Mouse (Mus musculus): ENCODE measurements at regions not wholly inside any gene's neighbourhood (a gene's known extent, or its start where the extent isn't known, plus 50 kb on each side); places are given as distances from the start of the nearest gene placed in this dataset.

DNA sequence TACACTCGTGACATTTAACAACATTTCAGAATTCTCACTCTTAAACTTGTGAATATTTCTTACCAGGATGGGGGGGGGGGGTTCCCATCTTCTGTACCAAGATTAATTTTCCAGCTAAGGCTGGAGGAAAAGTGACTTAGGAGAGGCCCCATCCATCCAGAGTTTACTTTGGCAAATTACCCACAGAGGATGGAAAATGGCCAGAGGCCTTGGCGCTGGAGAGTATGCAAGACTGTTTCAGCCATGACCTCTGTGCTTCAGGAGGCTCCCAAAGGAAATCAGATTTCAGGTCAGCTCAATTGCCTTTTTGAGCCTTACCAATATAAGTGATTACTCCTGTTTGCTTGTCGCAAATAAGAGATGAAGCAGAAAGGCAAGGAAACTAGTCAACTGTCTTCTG, 143.4 kb upstream of the F930015N05Rik start:
- Histone ChIP-seq H3K27me3 (ENCODE audit: control insufficient read depth, insufficient read depth, low read depth, low read length) (no peaks in the 10 kb centered on the region), H3K4me2 (ENCODE audit: low read depth, low read length) (no peak overlapping the region), H3K4me1 (replicated peaks; ENCODE audit: control insufficient read depth, insufficient read depth, low read length) (no peaks in the 10 kb centered on the region), H3K9ac (ENCODE audit: low read length) (no peak overlapping the region), H3K36me3 (ENCODE audit: control insufficient read depth, insufficient read depth, low read length) (no peaks in the 10 kb centered on the region), H3K4me3 (ENCODE audit: low read length) (no peak overlapping the region), H3K9me3 (ENCODE audit: control insufficient read depth, low read length) (no peaks in the 10 kb centered on the region), H3K27ac (ENCODE audit: low read length) (no peak overlapping the region)
- ATAC-seq (ENCODE audit: low read depth), result no peak
- 58% methylated on average over 3 of the region's 3 CpGs for WGBS

- Histone ChIP-seq H3K36me3 (ENCODE audit: control insufficient read depth, insufficient read depth, low read length) (no peaks in the 10 kb centered on the region), H3K4me2 (ENCODE audit: low read depth, low read length) (no peak overlapping the region), H3K4me1 (replicated peaks; ENCODE audit: control insufficient read depth, insufficient read depth, low read length) (no peaks in the 10 kb centered on the region), H3K9ac (ENCODE audit: low read length) (no peak overlapping the region), H3K27me3 (ENCODE audit: control insufficient read depth, insufficient read depth, low read depth, low read length) (no peaks in the 10 kb centered on the region), H3K4me3 (ENCODE audit: low read length) (no peak overlapping the region), H3K27ac (ENCODE audit: low read length) (no peak overlapping the region), H3K9me3 (ENCODE audit: control insufficient read depth, low read length) (no peaks in the 10 kb centered on the region)
- 87% methylated on average over 6 of the region's 6 CpGs for WGBS
- no peak for ATAC-seq (ENCODE audit: low read depth)
Measured at GRCm38 (mm10) chr11:64586056-64586455, 149.6 kb upstream of the F930015N05Rik start.

- H3K4me3 ChIP-seq (ENCODE audit: low read length), result no peak overlapping the region
- no peaks in the 10 kb centered on the region for H3K9me3 ChIP-seq (ENCODE audit: control insufficient read depth, low read length)
- H3K27me3 ChIP-seq (ENCODE audit: control insufficient read depth, insufficient read depth, low read depth, low read length), result no peaks in the 10 kb centered on the region
- H3K4me1 ChIP-seq (replicated peaks; ENCODE audit: control insufficient read depth, insufficient read depth, low read length), result no peaks in the 10 kb centered on the region
- ATAC-seq (ENCODE audit: low read depth), result no peak
- 68% methylated on average over 7 of the region's 7 CpGs for WGBS
- no peak overlapping the region for H3K27ac ChIP-seq (ENCODE audit: low read length)
- H3K4me2 ChIP-seq (ENCODE audit: low read depth, low read length), result no peak overlapping the region
- no peaks in the 10 kb centered on the region for H3K36me3 ChIP-seq (ENCODE audit: control insufficient read depth, insufficient read depth, low read length)
- no peak overlapping the region for H3K9ac ChIP-seq (ENCODE audit: low read length)
Measured at GRCm38 (mm10) chr11:64587034-64587710, 150.7 kb upstream of the F930015N05Rik start.

DNA sequence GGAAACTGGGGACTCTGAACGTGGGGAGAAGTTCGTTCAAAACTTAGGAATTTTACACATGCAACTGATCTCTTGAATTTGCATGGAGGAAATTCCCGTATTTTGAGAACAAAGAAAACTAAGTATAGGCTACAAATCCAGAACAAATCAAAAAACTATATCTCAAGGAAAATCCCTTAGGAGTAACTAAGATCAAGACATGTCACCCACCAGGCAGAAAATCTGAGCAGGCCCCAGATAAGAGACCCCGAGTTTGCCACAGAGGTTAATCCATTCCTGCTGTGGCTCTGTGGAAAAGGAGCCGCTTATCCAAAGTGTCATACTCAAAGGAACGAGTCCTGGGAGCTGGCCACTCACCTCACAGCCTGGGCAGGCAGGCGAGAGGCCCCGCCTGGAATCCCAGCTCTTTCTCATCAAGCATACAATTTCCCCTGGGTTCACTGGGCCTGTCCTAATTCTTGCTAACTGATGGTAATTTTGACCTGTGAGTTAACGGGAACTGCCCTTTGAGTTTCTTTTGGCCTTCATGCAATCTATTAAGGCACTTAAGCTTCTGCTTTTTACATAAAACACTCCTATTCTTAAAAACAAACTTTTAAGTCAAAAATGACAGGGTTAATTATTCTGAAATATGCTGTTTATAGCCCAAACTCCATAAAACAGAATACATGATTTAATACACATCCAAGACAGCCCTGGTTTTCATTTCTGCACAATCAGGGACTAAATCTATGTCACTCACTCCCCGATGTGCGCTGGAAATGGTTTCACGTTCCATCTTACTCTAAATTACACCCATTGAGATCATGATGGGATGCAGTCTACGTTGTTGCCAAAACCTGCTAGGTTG, 151.5 kb upstream of the F930015N05Rik start:
- Histone ChIP-seq H3K4me1 (replicated peaks; ENCODE audit: control insufficient read depth, insufficient read depth, low read length) (no peaks in the 10 kb centered on the region), H3K4me3 (ENCODE audit: low read length) (no peak overlapping the region), H3K36me3 (ENCODE audit: control insufficient read depth, insufficient read depth, low read length) (no peaks in the 10 kb centered on the region), H3K9me3 (ENCODE audit: control insufficient read depth, low read length) (no peaks in the 10 kb centered on the region), H3K27me3 (ENCODE audit: control insufficient read depth, insufficient read depth, low read depth, low read length) (no peaks in the 10 kb centered on the region), H3K4me2 (ENCODE audit: low read depth, low read length) (no peak overlapping the region), H3K9ac (ENCODE audit: low read length) (no peak overlapping the region), H3K27ac (ENCODE audit: low read length) (no peak overlapping the region)
- no peak for ATAC-seq (ENCODE audit: low read depth)
- WGBS, result 43% methylated on average over 13 of the region's 13 CpGs

GRCm38 (mm10) chr11:64588601-64588989, 152.1 kb upstream of the F930015N05Rik start:
- WGBS, result 57% methylated on average over 6 of the region's 6 CpGs
- no peaks in the 10 kb centered on the region for H3K27me3 ChIP-seq (ENCODE audit: control insufficient read depth, insufficient read depth, low read depth, low read length)
- H3K9ac ChIP-seq (ENCODE audit: low read length), result no peak overlapping the region
- no peak overlapping the region for H3K27ac ChIP-seq (ENCODE audit: low read length)
- H3K9me3 ChIP-seq (ENCODE audit: control insufficient read depth, low read length), result no peaks in the 10 kb centered on the region
- H3K36me3 ChIP-seq (ENCODE audit: control insufficient read depth, insufficient read depth, low read length), result no peaks in the 10 kb centered on the region
- no peaks in the 10 kb centered on the region for H3K4me1 ChIP-seq (replicated peaks; ENCODE audit: control insufficient read depth, insufficient read depth, low read length)
- H3K4me2 ChIP-seq (ENCODE audit: low read depth, low read length), result no peak overlapping the region
- ATAC-seq (ENCODE audit: low read depth), result no peak
- no peak overlapping the region for H3K4me3 ChIP-seq (ENCODE audit: low read length)

GRCm38 (mm10) chr11:64589026-64589425, 152.6 kb upstream of the F930015N05Rik start:
- H3K4me3 ChIP-seq (ENCODE audit: low read length), result no peak overlapping the region
- no peak overlapping the region for H3K4me2 ChIP-seq (ENCODE audit: low read depth, low read length)
- no peak overlapping the region for H3K9ac ChIP-seq (ENCODE audit: low read length)
- H3K4me1 ChIP-seq (replicated peaks; ENCODE audit: control insufficient read depth, insufficient read depth, low read length), result no peaks in the 10 kb centered on the region
- H3K36me3 ChIP-seq (ENCODE audit: control insufficient read depth, insufficient read depth, low read length), result no peaks in the 10 kb centered on the region
- no peak for ATAC-seq (ENCODE audit: low read depth)
- 84% methylated on average over 7 of the region's 7 CpGs for WGBS
- H3K27me3 ChIP-seq (ENCODE audit: control insufficient read depth, insufficient read depth, low read depth, low read length), result no peaks in the 10 kb centered on the region
- H3K27ac ChIP-seq (ENCODE audit: low read length), result no peak overlapping the region
- no peaks in the 10 kb centered on the region for H3K9me3 ChIP-seq (ENCODE audit: control insufficient read depth, low read length)

DNA sequence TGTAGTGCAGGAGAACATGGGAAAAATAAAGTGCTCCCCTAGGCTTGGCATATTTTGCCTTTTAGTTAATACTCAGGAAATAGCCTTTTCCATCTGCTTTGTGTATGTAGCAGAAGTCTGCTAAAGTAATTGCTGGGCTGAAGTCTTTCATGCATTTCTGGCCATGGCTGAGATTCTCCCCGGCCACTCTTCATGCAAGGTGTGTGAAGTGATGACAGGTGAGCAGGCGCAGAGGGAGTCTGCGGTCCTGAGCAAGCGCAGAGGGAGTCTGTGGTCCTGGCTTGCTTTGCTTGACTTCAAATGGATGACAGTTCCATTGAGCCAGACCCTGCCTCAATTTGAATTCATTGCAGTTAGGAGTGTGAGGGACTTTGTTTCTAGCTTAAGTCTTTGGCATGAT, 153.6 kb upstream of the F930015N05Rik start:
- H3K9ac ChIP-seq (ENCODE audit: low read length), result no peak overlapping the region
- H3K9me3 ChIP-seq (ENCODE audit: control insufficient read depth, low read length), result no peaks in the 10 kb centered on the region
- no peaks in the 10 kb centered on the region for H3K27me3 ChIP-seq (ENCODE audit: control insufficient read depth, insufficient read depth, low read depth, low read length)
- no peaks in the 10 kb centered on the region for H3K36me3 ChIP-seq (ENCODE audit: control insufficient read depth, insufficient read depth, low read length)
- no peak overlapping the region for H3K4me2 ChIP-seq (ENCODE audit: low read depth, low read length)
- H3K4me1 ChIP-seq (replicated peaks; ENCODE audit: control insufficient read depth, insufficient read depth, low read length), result no peaks in the 10 kb centered on the region
- ATAC-seq (ENCODE audit: low read depth), result no peak
- no peak overlapping the region for H3K27ac ChIP-seq (ENCODE audit: low read length)
- WGBS, result 79% methylated on average over 4 of the region's 4 CpGs
- no peak overlapping the region for H3K4me3 ChIP-seq (ENCODE audit: low read length)

- no peaks in the 10 kb centered on the region for H3K9me3 ChIP-seq (ENCODE audit: control insufficient read depth, low read length)
- H3K36me3 ChIP-seq (ENCODE audit: control insufficient read depth, insufficient read depth, low read length), result no peaks in the 10 kb centered on the region
- H3K4me2 ChIP-seq (ENCODE audit: low read depth, low read length), result no peak overlapping the region
- no peak for ATAC-seq (ENCODE audit: low read depth)
- no peaks in the 10 kb centered on the region for H3K4me1 ChIP-seq (replicated peaks; ENCODE audit: control insufficient read depth, insufficient read depth, low read length)
- no peak overlapping the region for H3K4me3 ChIP-seq (ENCODE audit: low read length)
- no peak overlapping the region for H3K9ac ChIP-seq (ENCODE audit: low read length)
- no peak overlapping the region for H3K27ac ChIP-seq (ENCODE audit: low read length)
- WGBS, result 73% methylated on average over 2 of the region's 2 CpGs
- no peaks in the 10 kb centered on the region for H3K27me3 ChIP-seq (ENCODE audit: control insufficient read depth, insufficient read depth, low read depth, low read length)
Measured at GRCm38 (mm10) chr11:64592253-64592652, 155.8 kb upstream of the F930015N05Rik start.

DNA sequence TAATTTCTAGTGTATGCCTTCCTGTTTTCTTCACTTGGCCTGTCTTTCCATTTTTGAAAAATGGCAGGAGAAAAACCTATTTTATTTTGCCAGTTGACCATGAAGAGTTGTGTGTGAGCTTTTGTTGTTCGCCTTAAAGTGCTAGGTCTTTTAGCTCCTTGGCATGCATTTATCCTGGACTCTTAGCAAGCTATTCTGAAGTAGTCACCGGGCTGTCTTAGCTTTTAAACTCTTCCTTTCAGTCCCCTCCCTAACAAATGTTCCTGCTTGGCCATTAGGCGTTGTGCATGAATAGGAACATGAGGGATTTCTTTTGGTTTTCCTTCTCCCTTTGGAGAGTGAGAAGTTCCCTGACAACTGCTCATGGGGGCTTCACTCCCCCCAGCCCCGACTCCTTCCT, 160.9 kb upstream of the F930015N05Rik start:
- H3K4me1 ChIP-seq (replicated peaks; ENCODE audit: control insufficient read depth, insufficient read depth, low read length), result peaks cover 17% of the 10 kb centered on the region
- no peaks in the 10 kb centered on the region for H3K27me3 ChIP-seq (ENCODE audit: control insufficient read depth, insufficient read depth, low read depth, low read length)
- no peak overlapping the region for H3K4me3 ChIP-seq (ENCODE audit: low read length)
- no peak for ATAC-seq (ENCODE audit: low read depth)
- WGBS, result 77% methylated on average over 4 of the region's 4 CpGs
- H3K9me3 ChIP-seq (ENCODE audit: control insufficient read depth, low read length), result no peaks in the 10 kb centered on the region
- H3K36me3 ChIP-seq (ENCODE audit: control insufficient read depth, insufficient read depth, low read length), result no peaks in the 10 kb centered on the region
- H3K4me2 ChIP-seq (ENCODE audit: low read depth, low read length), result no peak overlapping the region
- H3K9ac ChIP-seq (ENCODE audit: low read length), result no peak overlapping the region
- H3K27ac ChIP-seq (ENCODE audit: low read length), result no peak overlapping the region

All from lung, embryonic 16.5 days (tissue).